Mouse (Mus musculus): ENCODE results near the gene Iqgap2. TPM values are rescaled to one million over a fixed set of nuclear protein-coding genes. Genes with fewer than 3 reads are reported as not detected.

Gene Iqgap2
- polyA plus RNA-seq (2012; fragmentation: generic; extraction: Trizol), result under 1 TPM in 1 of 2 experiments, not detected in 1; 0.05 TPM

DNA sequence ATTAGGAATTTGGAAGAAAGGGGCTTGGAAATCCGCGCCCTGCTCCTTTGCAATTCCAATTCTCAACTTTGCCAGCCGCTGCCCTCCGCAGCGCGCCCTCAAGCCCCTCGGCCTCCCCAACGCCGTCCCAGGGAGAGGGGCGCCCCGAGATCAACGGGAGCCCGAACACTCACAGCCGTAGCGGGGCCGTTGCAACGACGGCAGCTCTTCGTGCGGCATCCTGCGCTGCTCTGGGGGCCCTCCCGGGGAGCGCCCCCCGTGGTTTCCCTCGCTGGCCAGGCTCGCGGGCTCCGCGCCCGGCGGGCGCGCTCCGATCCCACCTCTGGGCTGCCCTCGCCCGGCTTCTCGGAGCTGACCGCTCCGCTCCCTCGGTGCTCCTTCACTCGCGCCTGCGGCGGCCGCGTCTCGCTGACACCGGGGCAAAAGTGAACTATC lies at the start of gene Iqgap2:
Gene Iqgap2, minus strand, starts transcription at position 432 of the 435 bp plus-strand sequence.

DNA sequence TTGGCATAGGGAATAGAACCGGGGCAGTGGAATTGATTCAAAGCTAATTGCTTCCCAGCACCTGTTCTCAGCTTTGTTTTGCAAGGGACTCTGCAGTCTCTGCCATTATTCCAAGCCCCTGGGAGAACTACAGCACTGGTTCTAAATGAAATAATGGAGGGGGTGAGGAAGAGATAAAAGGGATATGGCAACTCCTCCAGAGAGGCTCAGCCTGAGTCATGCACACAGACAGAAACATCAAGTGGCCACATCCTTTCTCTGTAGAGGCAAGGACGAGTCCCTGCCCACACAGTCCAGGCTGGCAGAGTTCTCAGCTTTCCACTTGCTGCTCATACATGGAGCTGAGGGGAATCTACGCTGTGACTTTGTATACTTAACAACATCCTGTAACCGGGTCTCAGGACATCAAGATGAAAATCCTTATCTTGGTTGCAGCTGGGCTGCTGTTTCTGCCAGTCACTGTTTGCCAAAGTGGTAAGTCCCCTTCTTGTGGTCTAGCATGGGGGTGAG lies 195.0 kb downstream of the Iqgap2 start, which contains the start of gene F2rl2:
Gene F2rl2, plus strand, starts transcription at position 200 of the 510 bp plus-strand sequence.

GRCm38 (mm10) chr13:95618309-95618712 lies 273.4 kb downstream of the Iqgap2 start, which contains the start of gene F2r:
TSS of gene F2r (minus strand) at chr13:95618487.

Other genes starting within 250 kb of the Iqgap2 start
- gene F2rl2, start 195.1 kb downstream of the Iqgap2 start, polyA plus RNA-seq (2012; fragmentation: generic; extraction: Trizol), result not detected
- gene Gm20075, start 189.5 kb upstream of the Iqgap2 start, polyA plus RNA-seq (2012; fragmentation: generic; extraction: Trizol), result 1 to 10 TPM; 1.5 to 8.9 TPM
- not detected for gene Gm17190, start 190.1 kb upstream of the Iqgap2 start, polyA plus RNA-seq (2012; fragmentation: generic; extraction: Trizol)
- under 1 TPM; 0.02 to 0.07 TPM for gene Sv2c, start 240.7 kb upstream of the Iqgap2 start, polyA plus RNA-seq (2012; fragmentation: generic; extraction: Trizol)